Mouse (Mus musculus): ENCODE measurements at regions not wholly inside any gene's neighbourhood (a gene's known extent, or its start where the extent isn't known, plus 50 kb on each side); places are given as distances from the start of the nearest gene placed in this dataset.

DNA sequence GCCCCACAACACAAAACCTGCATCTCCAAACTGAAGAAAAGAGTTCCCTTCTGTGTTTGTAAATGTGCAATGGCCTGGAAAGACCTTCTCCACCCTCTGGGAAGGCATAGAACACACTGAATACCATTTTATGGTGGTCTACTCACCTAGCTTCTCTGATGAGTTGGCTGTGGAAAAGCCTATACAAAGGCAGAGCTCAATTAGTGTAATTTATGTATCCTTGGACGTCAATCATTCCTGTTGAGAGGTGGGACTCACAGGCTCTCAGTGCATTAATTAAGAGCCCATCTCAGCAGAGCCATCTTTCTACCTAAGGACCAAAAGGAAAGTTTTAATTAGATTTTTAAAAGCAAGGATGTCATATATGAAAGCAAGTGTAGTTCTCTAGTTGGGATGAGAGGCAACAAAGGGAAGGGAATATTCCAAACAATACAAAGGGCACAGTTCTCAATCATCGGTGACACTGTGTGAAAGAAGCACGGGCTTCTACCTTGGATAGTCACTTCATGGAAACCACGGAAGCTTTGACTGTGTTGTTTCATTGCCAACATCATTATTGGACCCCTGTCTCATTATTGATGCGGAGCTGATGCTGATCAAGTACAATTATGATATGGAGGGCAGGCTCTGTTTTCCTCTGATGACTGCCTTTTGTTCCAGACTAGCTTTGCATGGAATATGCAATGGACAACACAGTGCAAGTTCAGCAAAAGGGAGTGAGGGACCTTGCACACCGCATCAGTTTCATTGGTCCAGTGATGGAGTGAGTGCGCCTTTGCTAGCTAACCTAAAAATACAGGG is 392.5 kb upstream of the Tenm3 start:
- Histone ChIP-seq H3K9ac (replicated peaks; ENCODE audit: low read depth, low read length) (no peak overlapping the region), H3K4me1 (ENCODE audit: control insufficient read depth, insufficient read depth, low read length) (no peaks in the 10 kb centered on the region), H3K9me3 (ENCODE audit: control insufficient read depth, low read length) (no peaks in the 10 kb centered on the region), H3K27ac (ENCODE audit: low read depth, low read length) (peak overlapping the region; percentile 35), H3K36me3 (ENCODE audit: control insufficient read depth, insufficient read depth, low read length) (no peaks in the 10 kb centered on the region), H3K4me3 (ENCODE audit: low read depth, low read length) (no peak overlapping the region), H3K4me2 (ENCODE audit: low read depth, low read length) (no peak overlapping the region; the same call in 1 of the 2 replicates), H3K27me3 (ENCODE audit: control insufficient read depth, insufficient read depth, low read length) (no peaks in the 10 kb centered on the region)
- WGBS = 42% methylated on average over 7 of the region's 7 CpGs
- ATAC-seq (ENCODE audit: low read depth) = peak; percentile 44

DNA sequence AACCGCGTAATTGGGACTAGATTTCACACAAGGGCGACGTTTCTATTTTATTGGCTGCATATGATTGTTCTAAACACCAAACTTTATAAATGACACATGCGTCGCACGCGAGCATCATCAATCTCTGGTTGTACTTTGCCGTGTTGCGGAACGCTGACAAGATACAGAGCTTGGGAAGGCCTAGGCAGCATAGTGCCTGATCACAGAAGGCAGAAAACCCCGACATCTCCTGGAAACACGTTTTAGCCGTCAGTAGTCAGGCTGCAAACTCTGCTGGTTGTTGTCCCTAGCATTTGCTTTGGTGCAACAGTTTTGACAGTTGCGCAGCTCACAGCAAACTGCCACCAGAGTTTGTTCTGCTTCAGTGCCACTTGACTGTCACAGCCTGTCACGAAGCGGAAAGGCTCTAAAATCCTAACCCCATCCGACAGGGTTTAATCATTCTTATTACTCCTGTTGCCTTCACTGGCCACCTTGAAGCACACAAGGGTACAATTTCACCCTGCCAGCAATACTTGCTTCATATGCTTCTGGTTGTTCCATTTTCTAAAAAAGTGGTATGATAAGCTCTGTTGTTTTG is 380.2 kb upstream of the Tenm3 start:
- Histone ChIP-seq H3K4me3 (ENCODE audit: low read depth, low read length) (no peak overlapping the region), H3K36me3 (ENCODE audit: control insufficient read depth, insufficient read depth, low read length) (no peaks in the 10 kb centered on the region), H3K4me2 (ENCODE audit: low read depth, low read length) (no peak overlapping the region), H3K27ac (ENCODE audit: low read depth, low read length) (no peak overlapping the region), H3K9me3 (ENCODE audit: control insufficient read depth, low read length) (no peaks in the 10 kb centered on the region), H3K9ac (replicated peaks; ENCODE audit: low read depth, low read length) (no peak overlapping the region), H3K27me3 (ENCODE audit: control insufficient read depth, insufficient read depth, low read length) (no peaks in the 10 kb centered on the region), H3K4me1 (ENCODE audit: control insufficient read depth, insufficient read depth, low read length) (no peaks in the 10 kb centered on the region)
- no peak for ATAC-seq (ENCODE audit: low read depth)
- 61% methylated on average over 18 of the region's 18 CpGs for WGBS

GRCm38 (mm10) chr8:49195333-49195640 is 351.5 kb upstream of the Tenm3 start:
- H3K27me3 ChIP-seq (ENCODE audit: control insufficient read depth, insufficient read depth, low read length) = no peaks in the 10 kb centered on the region
- H3K4me3 ChIP-seq (ENCODE audit: low read depth, low read length) = no peak overlapping the region
- H3K4me1 ChIP-seq (ENCODE audit: control insufficient read depth, insufficient read depth, low read length) = no peaks in the 10 kb centered on the region
- no peak overlapping the region for H3K4me2 ChIP-seq (ENCODE audit: low read depth, low read length)
- 74% methylated on average over 4 of the region's 4 CpGs for WGBS
- H3K9ac ChIP-seq (replicated peaks; ENCODE audit: low read depth, low read length) = no peak overlapping the region
- H3K9me3 ChIP-seq (ENCODE audit: control insufficient read depth, low read length) = no peaks in the 10 kb centered on the region
- H3K36me3 ChIP-seq (ENCODE audit: control insufficient read depth, insufficient read depth, low read length) = no peaks in the 10 kb centered on the region
- no peak overlapping the region for H3K27ac ChIP-seq (ENCODE audit: low read depth, low read length)
- ATAC-seq (ENCODE audit: low read depth) = no peak

GRCm38 (mm10) chr8:49194592-49195332 is 351.0 kb upstream of the Tenm3 start:
- H3K9ac ChIP-seq (replicated peaks; ENCODE audit: low read depth, low read length) = no peak overlapping the region
- no peaks in the 10 kb centered on the region for H3K4me1 ChIP-seq (ENCODE audit: control insufficient read depth, insufficient read depth, low read length)
- WGBS = 55% methylated on average over 11 of the region's 11 CpGs
- H3K4me3 ChIP-seq (ENCODE audit: low read depth, low read length) = no peak overlapping the region
- no peaks in the 10 kb centered on the region for H3K27me3 ChIP-seq (ENCODE audit: control insufficient read depth, insufficient read depth, low read length)
- ATAC-seq (ENCODE audit: low read depth) = no peak
- H3K4me2 ChIP-seq (ENCODE audit: low read depth, low read length) = no peak overlapping the region
- H3K9me3 ChIP-seq (ENCODE audit: control insufficient read depth, low read length) = no peaks in the 10 kb centered on the region
- H3K27ac ChIP-seq (ENCODE audit: low read depth, low read length) = no peak overlapping the region
- H3K36me3 ChIP-seq (ENCODE audit: control insufficient read depth, insufficient read depth, low read length) = no peaks in the 10 kb centered on the region

DNA sequence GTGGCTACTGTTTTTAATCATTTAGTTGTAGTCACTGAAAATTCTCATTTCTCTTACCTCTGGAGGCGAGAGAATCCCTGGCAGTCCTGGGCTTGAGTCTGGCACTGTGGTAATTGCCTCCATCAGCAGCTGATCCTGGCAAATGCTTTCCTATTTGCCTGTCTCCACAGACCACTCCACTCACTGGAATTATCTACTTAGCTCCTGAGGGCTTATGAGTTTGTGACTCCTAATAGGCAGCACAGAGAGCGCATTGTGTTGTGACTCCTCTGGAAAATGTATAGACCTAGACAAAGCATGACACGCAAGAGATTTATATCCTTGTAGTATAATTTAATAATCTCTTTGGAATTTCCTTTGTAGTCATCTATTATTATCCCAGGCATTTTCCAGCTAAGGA is 343.1 kb upstream of the Tenm3 start:
- no peak overlapping the region for H3K4me3 ChIP-seq (ENCODE audit: low read depth, low read length)
- H3K4me2 ChIP-seq (ENCODE audit: low read depth, low read length) = no peak overlapping the region
- 42% methylated on average over 3 of the region's 3 CpGs for WGBS
- no peaks in the 10 kb centered on the region for H3K36me3 ChIP-seq (ENCODE audit: control insufficient read depth, insufficient read depth, low read length)
- H3K4me1 ChIP-seq (ENCODE audit: control insufficient read depth, insufficient read depth, low read length) = no peaks in the 10 kb centered on the region
- no peaks in the 10 kb centered on the region for H3K9me3 ChIP-seq (ENCODE audit: control insufficient read depth, low read length)
- no peak overlapping the region for H3K9ac ChIP-seq (replicated peaks; ENCODE audit: low read depth, low read length)
- ATAC-seq (ENCODE audit: low read depth) = peak; percentile 63; the same call in 1 of the 2 replicates
- no peak overlapping the region for H3K27ac ChIP-seq (ENCODE audit: low read depth, low read length)
- no peaks in the 10 kb centered on the region for H3K27me3 ChIP-seq (ENCODE audit: control insufficient read depth, insufficient read depth, low read length)

DNA sequence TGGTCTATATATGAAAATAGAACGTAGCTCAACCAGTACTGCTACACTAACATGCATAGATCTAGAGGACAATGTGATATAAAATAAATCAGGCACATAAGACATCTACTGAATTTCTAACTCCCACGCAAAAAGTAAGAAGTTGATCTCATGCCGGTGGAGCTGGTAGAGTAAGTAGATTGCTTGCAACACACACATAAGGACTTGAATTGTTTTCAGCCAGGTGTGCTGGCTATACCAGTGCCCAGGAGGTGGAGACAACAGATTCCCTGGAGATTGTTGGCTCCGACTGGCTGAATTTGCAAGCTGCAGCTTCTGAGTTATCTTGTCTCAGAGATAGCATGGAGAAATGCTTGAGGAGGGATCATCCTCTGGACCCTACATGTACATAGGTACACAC is 331.6 kb upstream of the Tenm3 start:
- H3K9me3 ChIP-seq (ENCODE audit: control insufficient read depth, low read length) = no peaks in the 10 kb centered on the region
- no peak overlapping the region for H3K4me3 ChIP-seq (ENCODE audit: low read depth, low read length)
- WGBS = 92% methylated on average over 4 of the region's 4 CpGs
- no peak overlapping the region for H3K9ac ChIP-seq (replicated peaks; ENCODE audit: low read depth, low read length)
- H3K4me1 ChIP-seq (ENCODE audit: control insufficient read depth, insufficient read depth, low read length) = no peaks in the 10 kb centered on the region
- H3K27me3 ChIP-seq (ENCODE audit: control insufficient read depth, insufficient read depth, low read length) = no peaks in the 10 kb centered on the region
- no peak overlapping the region for H3K4me2 ChIP-seq (ENCODE audit: low read depth, low read length)
- no peaks in the 10 kb centered on the region for H3K36me3 ChIP-seq (ENCODE audit: control insufficient read depth, insufficient read depth, low read length)
- ATAC-seq (ENCODE audit: low read depth) = no peak
- no peak overlapping the region for H3K27ac ChIP-seq (ENCODE audit: low read depth, low read length)

GRCm38 (mm10) chr8:49174956-49175355 is 331.2 kb upstream of the Tenm3 start:
- Histone ChIP-seq H3K9ac (replicated peaks; ENCODE audit: low read depth, low read length) (no peak overlapping the region), H3K27ac (ENCODE audit: low read depth, low read length) (no peak overlapping the region), H3K9me3 (ENCODE audit: control insufficient read depth, low read length) (no peaks in the 10 kb centered on the region), H3K4me3 (ENCODE audit: low read depth, low read length) (no peak overlapping the region), H3K4me1 (ENCODE audit: control insufficient read depth, insufficient read depth, low read length) (no peaks in the 10 kb centered on the region), H3K27me3 (ENCODE audit: control insufficient read depth, insufficient read depth, low read length) (no peaks in the 10 kb centered on the region), H3K4me2 (ENCODE audit: low read depth, low read length) (no peak overlapping the region), H3K36me3 (ENCODE audit: control insufficient read depth, insufficient read depth, low read length) (no peaks in the 10 kb centered on the region)
- WGBS = 91% methylated on average over 2 of the region's 2 CpGs
- ATAC-seq (ENCODE audit: low read depth) = no peak

DNA sequence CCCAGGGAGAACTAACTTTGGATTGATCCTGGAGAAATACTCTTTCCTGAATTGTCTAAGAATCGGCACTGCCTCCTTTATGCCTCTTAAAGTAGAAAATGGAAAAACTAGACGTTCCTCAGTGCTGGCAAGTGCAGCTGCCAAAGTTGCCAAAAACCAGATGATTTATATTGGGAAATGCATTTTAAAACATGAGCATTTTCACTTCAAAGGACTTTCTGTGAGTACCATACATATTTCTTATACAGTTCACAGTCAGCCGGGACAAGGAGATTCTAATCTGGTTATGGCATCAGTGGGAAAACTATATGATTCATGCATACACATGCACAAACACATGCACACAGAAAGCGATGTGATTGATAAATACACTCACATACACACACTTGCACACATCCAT is 315.6 kb upstream of the Tenm3 start:
- H3K4me3 ChIP-seq (ENCODE audit: low read depth, low read length) = no peak overlapping the region
- H3K36me3 ChIP-seq (ENCODE audit: control insufficient read depth, insufficient read depth, low read length) = no peaks in the 10 kb centered on the region
- ATAC-seq (ENCODE audit: low read depth) = no peak
- WGBS = 60% methylated on average over 4 of the region's 4 CpGs
- no peak overlapping the region for H3K9ac ChIP-seq (replicated peaks; ENCODE audit: low read depth, low read length)
- H3K9me3 ChIP-seq (ENCODE audit: control insufficient read depth, low read length) = no peaks in the 10 kb centered on the region
- peaks cover 10% of the 10 kb centered on the region for H3K4me1 ChIP-seq (ENCODE audit: control insufficient read depth, insufficient read depth, low read length)
- H3K4me2 ChIP-seq (ENCODE audit: low read depth, low read length) = no peak overlapping the region
- no peaks in the 10 kb centered on the region for H3K27me3 ChIP-seq (ENCODE audit: control insufficient read depth, insufficient read depth, low read length)
- H3K27ac ChIP-seq (ENCODE audit: low read depth, low read length) = no peak overlapping the region

- Histone ChIP-seq H3K36me3 (ENCODE audit: control insufficient read depth, insufficient read depth, low read length) (no peaks in the 10 kb centered on the region), H3K9ac (replicated peaks; ENCODE audit: low read depth, low read length) (no peak overlapping the region), H3K27ac (ENCODE audit: low read depth, low read length) (no peak overlapping the region), H3K4me3 (ENCODE audit: low read depth, low read length) (no peak overlapping the region), H3K9me3 (ENCODE audit: control insufficient read depth, low read length) (no peaks in the 10 kb centered on the region), H3K4me1 (ENCODE audit: control insufficient read depth, insufficient read depth, low read length) (peaks cover 10% of the 10 kb centered on the region), H3K4me2 (ENCODE audit: low read depth, low read length) (no peak overlapping the region), H3K27me3 (ENCODE audit: control insufficient read depth, insufficient read depth, low read length) (no peaks in the 10 kb centered on the region)
- 25% methylated on average over 4 of the region's 4 CpGs for WGBS
- no peak; the same call in 1 of the 2 replicates for ATAC-seq (ENCODE audit: low read depth)
These were observed 314.4 kb upstream of the Tenm3 start for GRCm38 (mm10) chr8:49158201-49158600.
